Mouse (Mus musculus) ES-E14 (cell line): Measurements from ENCODE around the gene Muc4. TPM values are rescaled to one million over a fixed set of nuclear protein-coding genes. Genes with fewer than 3 reads are reported as not detected.

ENCODE experiments used
- DNase-seq: peaks from one replicate; pipeline ENCODE4 v3.0.0-alpha.2; 2013; ENCODE audit warnings: low read depth, low spot score
- H3K27ac ChIP-seq: 2 replicates; pipeline ENCODE4 v1.5.1; 2012; ENCODE audit warnings: low read depth, mild to moderate bottlenecking, low read length, moderate library complexity, mixed read lengths; ENCODE audit not compliant: poor library complexity, insufficient read depth, severe bottlenecking
- H3K36me3 ChIP-seq: 2 replicates; pipeline ENCODE4 v1.6.1; 2012; ENCODE audit warnings: mild to moderate bottlenecking, low read length, moderate library complexity, mixed read lengths; ENCODE audit not compliant: control insufficient read depth, poor library complexity, insufficient read depth, severe bottlenecking
- H3K4me1 ChIP-seq, 2 experiments: fragments of 150-350 bp in 1 of 2; sonication (generic) in 1 of 2; 2 replicates each; pipeline ENCODE4 v1.6.1; 2012; ENCODE audit warnings: low read length in 2 of 2, mild to moderate bottlenecking in 1 of 2, mixed read lengths in 1 of 2; ENCODE audit not compliant: control insufficient read depth in 2 of 2, insufficient read depth in 2 of 2, poor library complexity in 1 of 2
- H3K4me3 ChIP-seq, 2 experiments: fragments of 150-350 bp in 1 of 2; sonication (generic) in 1 of 2; 2 replicates each; pipeline ENCODE4 v1.5.1; 2012; ENCODE audit warnings: low read length in 2 of 2, low read depth in 1 of 2, mild to moderate bottlenecking in 1 of 2, mixed read lengths in 1 of 2; ENCODE audit not compliant: insufficient read depth in 1 of 2, poor library complexity in 1 of 2, severe bottlenecking in 1 of 2
- H3K9ac ChIP-seq: 2 replicates; pipeline ENCODE4 v1.6.1; 2012; ENCODE audit warnings: low read depth, mild to moderate bottlenecking, low read length, mixed read lengths; ENCODE audit not compliant: poor library complexity, insufficient read depth, severe bottlenecking
- H3K9me3 ChIP-seq: fragments of 150-350 bp; sonication (generic); 2 replicates; pipeline ENCODE4 v1.6.1; 2012; ENCODE audit warnings: low read depth, mild to moderate bottlenecking, low read length; ENCODE audit not compliant: control insufficient read depth, insufficient read depth
- CHD2 ChIP-seq: IDR thresholded peaks from 2 replicates; pipeline ENCODE4 v1.6.1; 2014; ENCODE audit warnings: mild to moderate bottlenecking, low read depth, low read length, inconsistent platforms
- HCFC1 ChIP-seq: IDR thresholded peaks from 2 replicates; pipeline ENCODE4 v1.6.1; 2012; ENCODE audit warnings: low read length, inconsistent platforms, borderline replicate concordance; ENCODE audit not compliant: insufficient read depth
- MAFK ChIP-seq: IDR thresholded peaks from 2 replicates; pipeline ENCODE4 v1.6.1; 2014; ENCODE audit warnings: mild to moderate bottlenecking, low read depth, low read length, inconsistent platforms; ENCODE audit not compliant: insufficient read depth
- ZC3H11A ChIP-seq: IDR thresholded peaks from 2 replicates; pipeline ENCODE4 v1.6.1; 2012; ENCODE audit warnings: low read depth, mild to moderate bottlenecking, inconsistent platforms, low read length, borderline replicate concordance
- ZNF384 ChIP-seq: IDR thresholded peaks from 2 replicates; pipeline ENCODE4 v1.6.1; 2012; ENCODE audit warnings: low read depth, low read length, inconsistent platforms
- in situ Hi-C, 2 experiments: fragments of 600-800 bp; cut with MboI; formaldehyde crosslinking; loops; one replicate each; pipeline ENCODE4 v1.15.1; 2025; ENCODE audit warnings: low sequenced_read_pairs in 2 of 2, inconsistent platforms in 1 of 2; ENCODE audit not compliant: unreplicated experiment in 2 of 2
- total RNA-seq: library from RNA; depleted of rRNA; stranded (reverse); fragments of 300-350 nt; gene quantifications from 2 replicates; pipeline ENCODE4 v1.2.3, GENCODE M21; 2012; rRNA removed

The Muc4 gene
- total RNA-seq, 1 experiment = 0.13 TPM

- H3K4me3 ChIP-seq = no peak overlapping the region
- DNase-seq = no peak
- H3K4me1 ChIP-seq = peaks cover 11 to 22% of the 10 kb centered on the region in 2 experiments; a peak in 3 of 4 replicates
- no peak overlapping the region for H3K27ac ChIP-seq
- TF ChIP-seq MAFK = no peak
- no peak for TF ChIP-seq ZC3H11A
- TF ChIP-seq CHD2 = no peak
- no peak for TF ChIP-seq HCFC1
- no peak for TF ChIP-seq ZNF384
- in situ Hi-C loops = no loop called here
- no peaks in the 10 kb centered on the region for H3K9me3 ChIP-seq
- no peak overlapping the region for H3K9ac ChIP-seq
- H3K36me3 ChIP-seq = peaks cover 17% of the 10 kb centered on the region
Measured at GRCm38 (mm10) chr16:32826521-32826920, 90.8 kb downstream of the Muc4 start.

- no peak for TF ChIP-seq MAFK
- no peak for TF ChIP-seq HCFC1
- TF ChIP-seq ZNF384 = no peak
- TF ChIP-seq ZC3H11A = no peak
- no peak for TF ChIP-seq CHD2
- no peak for DNase-seq
- Histone ChIP-seq H3K9me3 (no peaks in the 10 kb centered on the region), H3K9ac (no peak overlapping the region), H3K36me3 (peaks cover 14% of the 10 kb centered on the region; the same call in 1 of the 2 replicates), H3K27ac (no peak overlapping the region), H3K4me1 (peaks cover 11 to 17% of the 10 kb centered on the region in 2 experiments; a peak in 3 of 4 replicates), H3K4me3 (no peak overlapping the region)
- in situ Hi-C loops = no loop called here
Measured at GRCm38 (mm10) chr16:32829104-32829503, 93.4 kb downstream of the Muc4 start.

DNA sequence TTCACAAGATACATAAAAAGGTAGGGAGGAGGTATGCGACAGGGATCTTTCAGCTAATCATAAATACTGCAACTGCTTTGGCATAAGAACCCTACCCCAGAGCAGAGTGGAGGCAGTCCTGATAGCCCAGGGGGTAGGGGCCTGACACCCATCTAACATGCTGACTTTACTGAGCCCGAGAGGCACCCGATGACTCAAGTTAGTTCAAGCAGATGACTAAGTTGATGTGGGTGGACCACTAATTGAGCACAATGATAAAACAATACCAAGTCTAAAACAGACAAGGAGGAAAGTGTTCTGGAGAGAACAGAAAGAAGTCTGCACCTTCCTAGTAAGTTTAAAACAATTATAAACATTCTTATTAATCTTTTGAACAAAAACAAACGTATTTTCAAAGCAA is 95.8 kb downstream of the Muc4 start:
- no peak overlapping the region for H3K27ac ChIP-seq
- TF ChIP-seq ZNF384 = no peak
- H3K9me3 ChIP-seq = no peaks in the 10 kb centered on the region
- 0 out of 4 replicates have a peak, but pooled peaks cover 0 to 3% of the 10 kb centered on the region in 2 experiments for H3K4me1 ChIP-seq
- peaks cover 3% of the 10 kb centered on the region; the same call in 1 of the 2 replicates for H3K36me3 ChIP-seq
- no peak overlapping the region for H3K9ac ChIP-seq
- in situ Hi-C loops = no loop called here
- no peak overlapping the region for H3K4me3 ChIP-seq
- no peak for DNase-seq

Other genes starting within 250 kb of the Muc4 start
- gene Slc51a, start 248.0 kb upstream of the Muc4 start, total RNA-seq = 0.79 and 1.1 TPM in 2 replicates
- gene Zdhhc19, start 239.6 kb upstream of the Muc4 start, total RNA-seq = not detected in 2 replicates
- gene Tfrc, start 127.0 kb upstream of the Muc4 start, total RNA-seq = 334 and 403 TPM in 2 replicates
- gene Tnk2, start 92.0 kb upstream of the Muc4 start, total RNA-seq = 47.1 and 63.7 TPM in 2 replicates
- not detected in 2 replicates for gene Muc20, start 61.5 kb downstream of the Muc4 start, total RNA-seq
- 0.58 TPM in 1 of 2 replicates, not detected in the other for gene Smbd1, start 74.6 kb downstream of the Muc4 start, total RNA-seq
- 93.2 and 106 TPM in 2 replicates for gene Fyttd1, start 141.6 kb downstream of the Muc4 start, total RNA-seq
- 18.6 and 19.4 TPM in 2 replicates for gene Rubcn, start 141.9 kb downstream of the Muc4 start, total RNA-seq
- 11.0 and 15.8 TPM in 2 replicates for gene Lrch3, start 178.2 kb downstream of the Muc4 start, total RNA-seq